Mouse (Mus musculus): ENCODE measurements at regions not wholly inside any gene's neighbourhood (a gene's known extent, or its start where the extent isn't known, plus 50 kb on each side); places are given as distances from the start of the nearest gene placed in this dataset.
A peak's percentile ranks its signal among the peaks of the same experiment; 100 is the strongest.

DNA sequence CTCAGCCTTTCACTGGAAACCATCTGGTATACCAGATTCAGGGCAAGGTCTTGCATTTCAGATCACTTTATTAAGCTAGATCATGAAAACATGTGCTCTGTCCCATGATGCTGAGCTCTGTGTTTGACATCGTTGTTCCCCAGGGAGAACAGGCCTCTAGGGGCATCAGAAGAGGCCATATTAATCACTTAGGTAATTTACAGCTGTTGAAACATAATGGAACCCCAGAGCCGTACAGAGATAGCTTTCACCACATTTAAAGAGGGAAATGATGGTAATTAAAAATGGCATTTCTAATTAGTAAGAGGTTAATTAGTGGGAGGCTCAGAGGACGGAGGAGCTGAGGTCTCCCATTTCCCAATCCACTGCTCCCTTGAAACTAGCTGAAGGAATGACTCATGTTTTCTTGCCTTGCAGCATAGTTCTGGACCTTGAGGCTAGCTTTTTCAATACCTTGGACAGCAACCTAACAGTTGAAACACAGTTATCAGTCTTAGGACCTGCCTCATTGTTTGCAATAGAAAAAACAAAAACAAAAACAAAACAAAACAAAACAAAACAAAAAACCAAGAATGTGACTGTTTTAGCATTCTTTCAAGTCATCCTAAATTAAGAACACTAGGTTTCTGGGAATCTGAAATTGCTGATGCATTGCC, 952.8 kb downstream of the Cdh8 start:
- peak; percentile 60; the same call in 1 of the 2 replicates for ATAC-seq (ENCODE audit: low FRiP score)
- no peak overlapping the region for H3K9ac ChIP-seq
- peak; percentile 40 for DNase-seq (ENCODE audit: low spot score)
- no peak overlapping the region for H3K4me3 ChIP-seq (replicated peaks; ENCODE audit: low read length)
- H3K27ac ChIP-seq = no peak overlapping the region
- no peaks in the 10 kb centered on the region for H3K36me3 ChIP-seq (replicated peaks; ENCODE audit: control insufficient read depth, insufficient read depth)
- H3K4me1 ChIP-seq (replicated peaks; ENCODE audit: control insufficient read depth, insufficient read depth, low read length) = no peaks in the 10 kb centered on the region
- H3K9me3 ChIP-seq (ENCODE audit: control insufficient read depth, low read length) = no peaks in the 10 kb centered on the region
- H3K27me3 ChIP-seq (ENCODE audit: control insufficient read depth, insufficient read depth, low read length) = no peaks in the 10 kb centered on the region
- no peak overlapping the region for H3K4me2 ChIP-seq (replicated peaks)
- 37% methylated on average over 3 of the region's 3 CpGs for WGBS

DNA sequence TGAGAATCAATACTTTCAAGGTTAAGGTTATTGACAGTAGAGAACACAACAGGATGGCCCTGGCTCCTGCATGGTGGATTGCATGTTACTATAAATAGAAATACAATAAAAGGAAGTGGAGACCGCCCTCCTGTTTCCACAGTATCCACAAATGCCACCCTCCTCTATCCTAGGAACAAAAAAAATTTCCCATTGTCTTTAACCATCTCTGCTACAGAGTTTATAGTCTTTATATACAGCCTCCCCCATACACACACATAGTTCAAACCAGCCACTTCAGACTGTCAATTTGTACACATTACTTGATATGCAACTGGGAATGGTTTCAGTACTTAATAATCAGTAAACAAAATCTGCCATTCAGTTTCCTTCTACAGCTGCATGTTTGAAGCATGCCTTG, 960.7 kb downstream of the Cdh8 start:
- ATAC-seq (ENCODE audit: low FRiP score) (no peak), DNase-seq (ENCODE audit: low spot score) (no peak)
- Histone ChIP-seq H3K27me3 (ENCODE audit: control insufficient read depth, insufficient read depth, low read length) (no peaks in the 10 kb centered on the region), H3K9ac (no peak overlapping the region), H3K36me3 (replicated peaks; ENCODE audit: control insufficient read depth, insufficient read depth) (no peaks in the 10 kb centered on the region), H3K4me3 (replicated peaks; ENCODE audit: low read length) (no peak overlapping the region), H3K27ac (no peak overlapping the region), H3K9me3 (ENCODE audit: control insufficient read depth, low read length) (no peaks in the 10 kb centered on the region), H3K4me1 (replicated peaks; ENCODE audit: control insufficient read depth, insufficient read depth, low read length) (no peaks in the 10 kb centered on the region), H3K4me2 (replicated peaks) (no peak overlapping the region)
- WGBS = 95% methylated on average over 1 of the region's 1 CpGs
